Mouse (Mus musculus): Measurements from ENCODE around the gene Tbc1d2.

DNA sequence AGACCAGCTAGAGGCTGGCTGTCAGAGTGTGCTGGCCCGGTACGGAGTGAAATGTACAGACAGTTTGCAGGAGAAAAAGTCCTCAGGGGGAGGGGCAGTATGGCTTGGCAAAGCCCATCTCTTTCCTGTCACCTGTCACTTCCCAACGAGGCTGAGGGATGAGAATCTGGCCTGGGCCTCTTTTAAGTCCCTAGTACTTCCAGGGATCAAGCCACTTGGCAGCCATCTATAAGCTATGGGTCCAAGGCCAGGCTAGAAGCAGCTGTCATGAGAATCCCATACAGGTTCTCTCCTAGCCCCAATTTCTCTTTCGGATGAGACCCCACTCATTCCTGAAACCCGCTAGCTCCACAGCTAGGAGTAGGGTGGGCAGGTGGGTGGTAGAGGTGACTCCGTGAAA lies 53.6 kb downstream of the Tbc1d2 start:
- TF ChIP-seq CTCF (conservative IDR thresholded peaks at IDR 0.05; ENCODE audit: low read length) (no peak), NANOG (IDR thresholded peaks at IDR 0.05; ENCODE audit: borderline replicate concordance, low read length) (no peak), POU5F1 (IDR thresholded peaks at IDR 0.05; ENCODE audit: borderline replicate concordance, low read length) (no peak)
